8 mouse cellular contexts compared by ENCODE assay signal in the genomic region with DNA sequence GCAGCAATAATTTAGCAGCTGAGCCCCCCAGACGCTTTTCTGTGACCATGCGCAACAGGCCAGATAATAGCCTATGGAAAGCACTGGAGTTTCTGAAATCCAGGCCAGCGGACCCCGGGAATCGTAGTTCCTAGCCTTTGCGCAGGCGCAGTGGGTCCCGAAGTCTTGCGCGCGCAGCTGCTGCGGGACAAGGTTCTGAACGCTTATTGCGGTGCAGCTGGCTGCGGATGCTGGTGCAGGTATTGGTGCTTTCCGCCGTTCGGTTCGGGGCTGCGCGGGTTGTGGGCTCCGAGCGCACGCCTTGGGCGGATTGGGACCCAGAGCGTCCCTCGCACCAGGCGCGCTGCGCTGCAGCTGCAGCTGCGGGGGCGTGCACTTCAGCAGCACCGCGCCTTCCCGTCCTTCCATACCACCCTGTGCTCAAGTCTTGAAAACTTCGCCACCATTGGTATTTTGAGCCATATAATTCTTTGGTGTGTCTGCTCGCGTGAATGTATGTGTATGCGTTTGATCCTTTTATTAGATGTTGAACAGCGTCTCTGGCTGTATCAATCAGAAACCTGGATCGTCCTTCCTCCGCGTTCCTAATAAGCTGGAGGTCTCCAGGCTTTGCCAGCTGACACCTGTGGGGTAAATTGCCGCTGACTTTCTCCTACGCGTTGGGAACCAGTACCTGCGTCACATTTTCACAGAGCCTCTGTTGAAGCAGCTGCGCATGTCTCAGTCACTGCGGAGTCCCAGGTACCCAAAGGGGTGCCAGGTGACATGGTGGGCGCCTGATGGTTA. TPM values are rescaled to one million over a fixed set of nuclear protein-coding genes. Genes with fewer than 3 reads are reported as not detected.
DNase-seq lines count a peak whose midpoint lies in the region; ATAC-seq and TF ChIP-seq lines count a peak whose summit lies in the region.

A gene (plus strand): TSS at position 209 of the 786 bp plus-strand sequence.

- WGBS in forebrain, embryonic 10.5 days = 1% methylated on average over 50 of the region's 50 CpGs
- WGBS in heart, embryonic 14.5 days = 1% methylated on average over 50 of the region's 50 CpGs
- under 1% methylated on average over 50 of the region's 50 CpGs for WGBS in kidney, postnatal 0 days
- WGBS in midbrain, postnatal 0 days = 1% methylated on average over 50 of the region's 50 CpGs

- peak within 1 kb of the TSS; percentile 61 for H3K9ac ChIP-seq in heart, embryonic 14.5 days (ENCODE audit: low read length)
- peak within 1 kb of the TSS; percentile 54 for H3K9ac ChIP-seq in kidney, postnatal 0 days (ENCODE audit: low read depth, low read length)
- peak within 1 kb of the TSS; percentile 67 for H3K9ac ChIP-seq in midbrain, postnatal 0 days (replicated peaks; ENCODE audit: low read length, poor library complexity, severe bottlenecking)

- H3K27me3 ChIP-seq in forebrain, embryonic 10.5 days (ENCODE audit: poor library complexity, severe bottlenecking) = peaks cover 20% of the 10 kb centered on the region
- peaks cover 11% of the 10 kb centered on the region; the same call in 1 of the 2 replicates for H3K27me3 ChIP-seq in heart, embryonic 14.5 days (ENCODE audit: control insufficient read depth, insufficient read depth, low read length)
- H3K27me3 ChIP-seq in kidney, postnatal 0 days (ENCODE audit: insufficient read depth, low read length) = no peaks in the 10 kb centered on the region
- no peaks in the 10 kb centered on the region for H3K27me3 ChIP-seq in midbrain, postnatal 0 days (ENCODE audit: insufficient read depth, low read length)

- DNase-seq in 3134 (ENCODE audit: extremely low read depth, insufficient read length, low spot score) (peak; percentile 24), liver (peak; percentile 79)
- peak; percentile 81 for DNase-seq in brain, embryonic 18.5 days (ENCODE audit: low read depth, low spot score)
- peak; percentile 93 for DNase-seq in forebrain, embryonic 10.5 days (ENCODE audit: extremely low spot score, low spot score)
- peak; percentile 92 for DNase-seq in kidney, postnatal 0 days (ENCODE audit: low spot score)
- peak; percentile 97 for DNase-seq in midbrain, postnatal 0 days (ENCODE audit: low spot score)
- DNase-seq in spleen, postnatal 14 days (ENCODE audit: low spot score in 2 of 2) = peak; percentile 17 to 51

- ATAC-seq in heart, embryonic 14.5 days (ENCODE audit: insufficient number of reproducible peaks, insufficient read depth, low FRiP score, low read depth) = no peak
- peak; percentile 68; the same call in 1 of the 2 replicates for ATAC-seq in kidney, postnatal 0 days (replicated peaks; ENCODE audit: low FRiP score, low read depth)
- ATAC-seq in midbrain, postnatal 0 days (ENCODE audit: low FRiP score) = peak; percentile 88

- H3K4me1 ChIP-seq in forebrain, embryonic 10.5 days = peaks cover 16% of the 10 kb centered on the region
- peaks cover 0 to 3% of the 10 kb centered on the region in 2 experiments; a peak in 1 of 4 replicates for H3K4me1 ChIP-seq in heart, embryonic 14.5 days (ENCODE audit: control insufficient read depth in 2 of 2, insufficient read depth in 2 of 2, low read length in 2 of 2)
- H3K4me1 ChIP-seq in kidney, postnatal 0 days (replicated peaks; ENCODE audit: insufficient read depth, low read length) = no peaks in the 10 kb centered on the region
- peaks cover 9% of the 10 kb centered on the region; the same call in 1 of the 2 replicates for H3K4me1 ChIP-seq in midbrain, postnatal 0 days (ENCODE audit: insufficient read depth, low read length)

- no peak for TF ChIP-seq CTCF in kidney, postnatal 0 days (IDR thresholded peaks at IDR 0.05; ENCODE audit: low read depth)
- TF ChIP-seq CTCF in midbrain, postnatal 0 days (IDR thresholded peaks at IDR 0.05) = no peak

- no peaks in the 10 kb centered on the region for H3K9me3 ChIP-seq in forebrain, embryonic 10.5 days
- H3K9me3 ChIP-seq in heart, embryonic 14.5 days (ENCODE audit: control insufficient read depth, low read length) = no peaks in the 10 kb centered on the region
- no peaks in the 10 kb centered on the region for H3K9me3 ChIP-seq in kidney, postnatal 0 days (replicated peaks; ENCODE audit: low read length)
- H3K9me3 ChIP-seq in midbrain, postnatal 0 days (ENCODE audit: low read length) = no peaks in the 10 kb centered on the region

- H3K27ac ChIP-seq in forebrain, embryonic 10.5 days = peak within 1 kb of the TSS; percentile 86
- H3K27ac ChIP-seq in heart, embryonic 14.5 days (replicated peaks in 1 of 2; ENCODE audit: control insufficient read depth in 1 of 2, insufficient read depth in 1 of 2, low read depth in 2 of 2, low read length in 2 of 2) = no peak within 1 kb of the TSS
- no peak within 1 kb of the TSS for H3K27ac ChIP-seq in kidney, postnatal 0 days
- peak within 1 kb of the TSS; percentile 86 for H3K27ac ChIP-seq in midbrain, postnatal 0 days (ENCODE audit: low read depth, low read length)

- peak within 1 kb of the TSS; percentile 89 for H3K4me2 ChIP-seq in heart, embryonic 14.5 days (ENCODE audit: low read length)
- H3K4me2 ChIP-seq in kidney, postnatal 0 days (ENCODE audit: low read length) = peak within 1 kb of the TSS; percentile 94
- peak within 1 kb of the TSS; percentile 74 for H3K4me2 ChIP-seq in midbrain, postnatal 0 days (ENCODE audit: low read depth, low read length, poor library complexity, severe bottlenecking)

- H3K36me3 ChIP-seq in forebrain, embryonic 10.5 days (replicated peaks) = no peaks in the 10 kb centered on the region
- no peaks in the 10 kb centered on the region for H3K36me3 ChIP-seq in heart, embryonic 14.5 days (ENCODE audit: control insufficient read depth, insufficient read depth, low read length)
- H3K36me3 ChIP-seq in kidney, postnatal 0 days (ENCODE audit: insufficient read depth, low read length) = no peaks in the 10 kb centered on the region
- H3K36me3 ChIP-seq in midbrain, postnatal 0 days (ENCODE audit: insufficient read depth, low read length) = peaks cover 2% of the 10 kb centered on the region; the same call in 1 of the 2 replicates

- peak within 1 kb of the TSS; percentile 82 for H3K4me3 ChIP-seq in forebrain, embryonic 10.5 days
- H3K4me3 ChIP-seq in heart, embryonic 14.5 days (ENCODE audit: control insufficient read depth in 1 of 2, insufficient read depth in 1 of 2, low read depth in 1 of 2, low read length in 2 of 2) = peak within 1 kb of the TSS; percentile 56 to 58
- peak within 1 kb of the TSS; percentile 74 for H3K4me3 ChIP-seq in kidney, postnatal 0 days (replicated peaks; ENCODE audit: low read depth, low read length)
- H3K4me3 ChIP-seq in midbrain, postnatal 0 days (ENCODE audit: low read depth, low read length) = peak within 1 kb of the TSS; percentile 71

RNA-seq across cellular contexts. Expression of the gene that starts here (rescaled TPM):
- 1.2 and 1.5 TPM in 2 replicates for polyA plus RNA-seq in forebrain, embryonic 10.5 days (2016; fragmentation: Nextera tagmentation; extraction: Ambion mirVana)
- 0.16 and 0.23 TPM in 2 replicates for polyA plus RNA-seq in heart, embryonic 14.5 days (2014; fragmentation: Nextera tagmentation; extraction: Ambion mirVana)
- polyA plus RNA-seq in kidney, postnatal 0 days (2015; fragmentation: Nextera tagmentation; extraction: Ambion mirVana) = 0.40 and 0.54 TPM in 2 replicates
- total RNA-seq in midbrain, postnatal 0 days (2014; rRNA removed) = 4.9 and 7.6 TPM in 2 replicates
- polyA plus RNA-seq in midbrain, postnatal 0 days (2015; fragmentation: Nextera tagmentation; extraction: Ambion mirVana) = 2.2 and 2.4 TPM in 2 replicates

Comparison
In these comparisons a context has a peak if more than half of its experiments do, and no peak if none do; other contexts are left out.
1. Peak in DNase-seq, ATAC-seq, H3K4me3 ChIP-seq, H3K9ac ChIP-seq and H3K4me2 ChIP-seq in kidney, postnatal 0 days; RNA of the gene not detected or under 1 TPM.
2. DNase-seq: peak in every context shown above with its lines; median percentile 97 in midbrain, postnatal 0 days; 93 in forebrain, embryonic 10.5 days; 92 in kidney, postnatal 0 days; 81 in brain, embryonic 18.5 days; 79 in liver; 34 in spleen, postnatal 14 days; 24 in 3134.
3. H3K27ac ChIP-seq: peak in forebrain, embryonic 10.5 days (single experiment) and midbrain, postnatal 0 days (single experiment); none in heart, embryonic 14.5 days (0 of 2) and kidney, postnatal 0 days (single experiment).
4. Peak in every context shown above with its lines, with median percentiles within 50 percentile points of each other: H3K4me3 ChIP-seq, H3K4me2 ChIP-seq and H3K9ac ChIP-seq.